Mouse (Mus musculus) kidney, embryonic 15.5 days (tissue): ENCODE data around the gene Zfp638. TPM values are rescaled to one million over a fixed set of nuclear protein-coding genes. Genes with fewer than 3 reads are reported as not detected.
"Not testable (repeated sequence)": the region's sequence is repeated elsewhere in the genome, so short reads cannot be mapped to it uniquely, and the experiment has no call there.

Experiments used
- ATAC-seq: fragments of 200-750 bp; cut with Nextera tagmentation; replicated peaks from 2 replicates; pipeline ENCODE4 v1.8.0; 2017; ENCODE audit warnings: moderate TSS enrichment; ENCODE audit not compliant: low FRiP score
- H3K27ac ChIP-seq: fragments of 300-500 bp; sonication (generic); 2 replicates; pipeline ENCODE4 v1.5.1; 2015; ENCODE audit warnings: mild to moderate bottlenecking, inconsistent platforms
- H3K27me3 ChIP-seq: fragments of 300-500 bp; sonication (generic); 2 replicates; pipeline ENCODE4 v1.6.1; 2015; ENCODE audit warnings: inconsistent platforms
- H3K36me3 ChIP-seq: fragments of 300-500 bp; sonication (generic); 2 replicates; pipeline ENCODE4 v1.6.1; 2015; ENCODE audit warnings: inconsistent platforms
- H3K4me1 ChIP-seq: fragments of 300-500 bp; sonication (generic); 2 replicates; pipeline ENCODE4 v1.6.1; 2015; ENCODE audit warnings: inconsistent platforms
- H3K4me2 ChIP-seq: fragments of 300-500 bp; sonication (generic); 2 replicates; pipeline ENCODE4 v1.6.1; 2015; ENCODE audit warnings: moderate library complexity, mild to moderate bottlenecking, inconsistent platforms
- H3K4me3 ChIP-seq: fragments of 300-500 bp; sonication (generic); replicated peaks from 2 replicates; pipeline ENCODE4 v1.5.1; 2015; ENCODE audit warnings: mild to moderate bottlenecking, inconsistent platforms
- H3K9ac ChIP-seq: fragments of 300-500 bp; sonication (generic); 2 replicates; pipeline ENCODE4 v1.6.1; 2015; ENCODE audit warnings: mild to moderate bottlenecking, inconsistent platforms
- H3K9me3 ChIP-seq: fragments of 300-500 bp; sonication (generic); replicated peaks from 2 replicates; pipeline ENCODE4 v1.6.1; 2016; ENCODE audit warnings: inconsistent platforms
- WGBS: fragments of 180-500 bp; shearing (Covaris S2); methylation state at CpG from one replicate; pipeline ENCODE4 v1.1.7; 2015; ENCODE audit warnings: mixed read lengths; 5-methylcytosine and 5-hydroxymethylcytosine counted together
- polyA plus RNA-seq: library from polyadenylated mRNA; unstranded; fragments of >200 nt; fragmentation: Nextera tagmentation; extraction: Ambion mirVana; gene quantifications from 2 replicates; pipeline ENCODE4 v1.2.1, GENCODE M21; 2015

Gene Zfp638
- polyA plus RNA-seq, 1 experiment from 2014 or later: 56.9 TPM

GRCm38 (mm10) chr6:84017392-84017791 is 150.5 kb downstream of the Zfp638 start:
- Histone ChIP-seq H3K36me3 (no peaks in the 10 kb centered on the region), H3K27me3 (peaks cover 17% of the 10 kb centered on the region), H3K27ac (no peak overlapping the region), H3K9ac (no peak overlapping the region), H3K4me2 (no peak overlapping the region), H3K9me3 (no peaks in the 10 kb centered on the region), H3K4me1 (peaks cover 22% of the 10 kb centered on the region), H3K4me3 (no peak overlapping the region)
- no peak for ATAC-seq
- WGBS: 52% methylated on average over 3 of the region's 3 CpGs

- Histone ChIP-seq H3K4me2 (peak overlapping the region; percentile 87), H3K9ac (peak overlapping the region; percentile 31), H3K36me3 (no peaks in the 10 kb centered on the region; the same call in 1 of the 2 replicates), H3K4me3 (peak overlapping the region; percentile 48), H3K9me3 (no peaks in the 10 kb centered on the region), H3K4me1 (peaks cover 17% of the 10 kb centered on the region), H3K27me3 (peaks cover 17% of the 10 kb centered on the region), H3K27ac (peak overlapping the region; percentile 39)
- ATAC-seq: peak; percentile 87
- 2% methylated on average over 28 of the region's 28 CpGs for WGBS
Observed at GRCm38 (mm10) chr6:84018906-84019550, 152.1 kb downstream of the Zfp638 start.

- Histone ChIP-seq H3K4me3 (peak overlapping the region; percentile 48), H3K4me1 (peaks cover 17% of the 10 kb centered on the region), H3K9ac (no peak overlapping the region), H3K9me3 (no peaks in the 10 kb centered on the region), H3K27me3 (peaks cover 17% of the 10 kb centered on the region), H3K27ac (peak overlapping the region; percentile 39), H3K4me2 (peak overlapping the region; percentile 87), H3K36me3 (no peaks in the 10 kb centered on the region; the same call in 1 of the 2 replicates)
- ATAC-seq: no peak
- 69% methylated on average over 4 of the region's 4 CpGs for WGBS
Observed at GRCm38 (mm10) chr6:84020002-84020401, 153.1 kb downstream of the Zfp638 start.

GRCm38 (mm10) chr6:84021990-84022389 is 155.1 kb downstream of the Zfp638 start:
- H3K4me2 ChIP-seq: peak overlapping the region; percentile 34
- no peak overlapping the region for H3K9ac ChIP-seq
- peak overlapping the region; percentile 48; the same call in 1 of the 2 replicates for H3K4me3 ChIP-seq
- peaks cover 13% of the 10 kb centered on the region for H3K4me1 ChIP-seq
- H3K27me3 ChIP-seq: peaks cover 17% of the 10 kb centered on the region
- no peak for ATAC-seq
- no peaks in the 10 kb centered on the region; the same call in 1 of the 2 replicates for H3K36me3 ChIP-seq
- H3K27ac ChIP-seq: no peak overlapping the region
- 77% methylated on average over 3 of the region's 3 CpGs for WGBS
- no peaks in the 10 kb centered on the region for H3K9me3 ChIP-seq

- Histone ChIP-seq H3K9me3 (no peaks in the 10 kb centered on the region), H3K4me3 (no peak overlapping the region), H3K36me3 (no peaks in the 10 kb centered on the region; the same call in 1 of the 2 replicates), H3K4me1 (no peaks in the 10 kb centered on the region), H3K4me2 (no peak overlapping the region), H3K9ac (no peak overlapping the region), H3K27ac (no peak overlapping the region), H3K27me3 (no peaks in the 10 kb centered on the region; the same call in 1 of the 2 replicates)
- WGBS: 83% methylated on average over 3 of the region's 3 CpGs
- no peak for ATAC-seq
Observed at GRCm38 (mm10) chr6:84025636-84026035, 158.7 kb downstream of the Zfp638 start.

GRCm38 (mm10) chr6:84028791-84029190 is 161.9 kb downstream of the Zfp638 start:
- no peak for ATAC-seq
- Histone ChIP-seq H3K4me3 (no peak overlapping the region), H3K27me3 (no peaks in the 10 kb centered on the region), H3K4me2 (no peak overlapping the region), H3K9me3 (no peaks in the 10 kb centered on the region), H3K4me1 (no peaks in the 10 kb centered on the region), H3K9ac (no peak overlapping the region), H3K27ac (no peak overlapping the region), H3K36me3 (no peaks in the 10 kb centered on the region; the same call in 1 of the 2 replicates)

- Histone ChIP-seq H3K27me3 (no peaks in the 10 kb centered on the region), H3K4me2 (no peak overlapping the region), H3K27ac (no peak overlapping the region), H3K9me3 (no peaks in the 10 kb centered on the region), H3K9ac (no peak overlapping the region), H3K4me3 (no peak overlapping the region), H3K4me1 (no peaks in the 10 kb centered on the region), H3K36me3 (no peaks in the 10 kb centered on the region)
- WGBS: 87% methylated on average over 7 of the region's 7 CpGs
- no peak for ATAC-seq
Observed at GRCm38 (mm10) chr6:84029775-84030174, 162.9 kb downstream of the Zfp638 start.

- not testable (repeated sequence) for H3K9ac ChIP-seq, H3K9me3 ChIP-seq, H3K27ac ChIP-seq, H3K4me1 ChIP-seq, H3K36me3 ChIP-seq, H3K4me2 ChIP-seq, H3K4me3 ChIP-seq, H3K27me3 ChIP-seq, ATAC-seq
- WGBS: 57% methylated on average over 5 of the region's 5 CpGs
Observed at GRCm38 (mm10) chr6:84032516-84032915, 165.6 kb downstream of the Zfp638 start.

Other genes with a start within 250 kb of the Zfp638 start
- gene Clec4f, start 210.9 kb upstream of the Zfp638 start, polyA plus RNA-seq: 0.18 TPM in 1 of 2 replicates, not detected in the other
- gene Cd207, start 189.3 kb upstream of the Zfp638 start, polyA plus RNA-seq: not detected in 2 replicates
- gene Vax2, start 155.8 kb upstream of the Zfp638 start, polyA plus RNA-seq: not detected in 2 replicates
- gene Atp6v1b1, start 124.1 kb upstream of the Zfp638 start, polyA plus RNA-seq: 7.0 and 8.1 TPM in 2 replicates
- not detected in 2 replicates for gene Ankrd53, start 104.5 kb upstream of the Zfp638 start, polyA plus RNA-seq
- gene Tex261, start 91.3 kb upstream of the Zfp638 start, polyA plus RNA-seq: 79.7 and 86.7 TPM in 2 replicates
- 49.8 and 54.1 TPM in 2 replicates for gene Nagk, start 72.1 kb upstream of the Zfp638 start, polyA plus RNA-seq
- 16.8 and 25.7 TPM in 2 replicates for gene Paip2b, start 35.4 kb upstream of the Zfp638 start, polyA plus RNA-seq
- gene Dysf, start 141.5 kb downstream of the Zfp638 start, polyA plus RNA-seq: 15.3 and 15.6 TPM in 2 replicates